Mouse (Mus musculus) ovary, adult 18-20 months (tissue): Measurements from ENCODE around the gene Tecrl.

Experiments used
- DNase-seq: peaks from one replicate; pipeline ENCODE4 v3.0.0; 2022; ENCODE audit warnings: low spot score, mixed read lengths

Tecrl gene

GRCm38 (mm10) chr5:83354846-83355561, at the start of gene Tecrl:
TSS of gene Tecrl (minus strand) at chr5:83355195.
- DNase-seq = no peak

- DNase-seq = no peak
Measured at GRCm38 (mm10) chr5:83385021-83385420, 30.0 kb upstream of the Tecrl start.

- no peak for DNase-seq
Measured at GRCm38 (mm10) chr5:83351615-83352014, 3.4 kb downstream of the Tecrl start.

- no peak for DNase-seq
Measured at GRCm38 (mm10) chr5:83339144-83339543, 15.9 kb downstream of the Tecrl start.

GRCm38 (mm10) chr5:83267148-83267776, 87.7 kb downstream of the Tecrl start:
- DNase-seq = no peak

- no peak for DNase-seq
Measured at GRCm38 (mm10) chr5:83260059-83260458, 94.9 kb downstream of the Tecrl start.

GRCm38 (mm10) chr5:83254141-83254540, 100.9 kb downstream of the Tecrl start:
- no peak for DNase-seq

- DNase-seq = no peak
Measured at GRCm38 (mm10) chr5:83238848-83239452, 116.0 kb downstream of the Tecrl start.
